Mouse (Mus musculus) frontal cortex, postnatal 10 days (tissue): ENCODE data around the gene Gm10024.
"Not testable (repeated sequence)": the region's sequence is repeated elsewhere in the genome, so short reads cannot be mapped to it uniquely, and the experiment has no call there.

Source experiments
- DNase-seq, 2 experiments: peaks; one replicate each; pipeline ENCODE4 v3.0.0; 2022; ENCODE audit warnings: low spot score in 2 of 2, mixed read lengths in 1 of 2

Gm10024 gene

DNA sequence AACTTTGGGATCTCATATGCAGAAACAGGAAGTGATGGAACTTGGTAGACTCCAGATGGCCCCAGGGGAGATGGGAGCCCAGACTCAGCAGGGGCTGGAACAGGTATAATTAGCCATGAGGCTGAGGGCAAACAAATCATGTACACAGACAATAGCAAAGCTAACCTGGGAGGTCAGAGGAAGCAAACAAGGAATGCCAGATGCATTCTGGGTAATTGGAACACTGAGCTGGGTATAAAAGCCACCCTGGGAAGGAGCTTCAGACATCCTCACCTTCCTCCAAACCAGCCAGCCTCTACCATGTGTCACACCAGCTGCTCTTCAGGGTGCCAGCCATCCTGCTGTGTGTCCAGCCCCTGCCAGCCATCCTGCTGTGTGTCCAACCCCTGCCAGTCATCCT, at the start of gene Gm10024:
Gm10024 (plus strand) TSS at position 301 of the 400 bp plus-strand sequence.
- not testable (repeated sequence) for DNase-seq

DNA sequence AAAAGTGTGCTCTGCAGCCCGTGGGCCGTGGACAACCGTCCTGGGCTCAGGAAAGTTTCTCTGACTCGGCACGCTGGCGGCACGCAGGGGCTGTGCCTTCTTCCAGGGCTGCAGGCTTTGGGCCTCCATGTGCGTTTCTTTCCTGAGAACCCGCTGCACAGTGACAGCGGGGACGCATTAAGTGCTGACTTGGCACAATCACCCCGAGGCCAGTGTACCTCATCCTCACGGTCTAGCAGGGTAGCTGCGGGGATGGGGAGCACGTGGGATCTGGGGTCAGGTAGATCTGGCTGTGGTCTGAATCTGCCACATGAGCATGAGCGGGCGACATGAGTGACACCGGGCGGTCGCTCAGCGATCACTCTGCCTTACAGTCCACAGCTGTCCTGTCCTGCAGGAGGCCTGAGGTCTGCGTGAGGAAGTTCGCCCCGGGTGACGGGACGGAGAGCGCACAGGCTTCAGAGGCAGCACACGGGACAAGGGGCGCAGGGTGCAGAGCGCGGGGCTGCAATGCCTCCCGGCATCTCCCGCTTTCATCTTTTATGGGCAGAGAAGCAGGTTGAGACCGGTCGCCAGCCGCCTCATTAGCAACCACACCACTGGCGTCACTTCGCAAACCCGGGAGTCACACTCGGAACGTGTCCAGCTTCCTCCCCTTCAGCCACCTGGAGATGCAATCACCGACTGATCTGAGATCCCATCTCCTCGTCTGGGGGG, 47.1 kb upstream of the Gm10024 start:
- no peak for DNase-seq

DNA sequence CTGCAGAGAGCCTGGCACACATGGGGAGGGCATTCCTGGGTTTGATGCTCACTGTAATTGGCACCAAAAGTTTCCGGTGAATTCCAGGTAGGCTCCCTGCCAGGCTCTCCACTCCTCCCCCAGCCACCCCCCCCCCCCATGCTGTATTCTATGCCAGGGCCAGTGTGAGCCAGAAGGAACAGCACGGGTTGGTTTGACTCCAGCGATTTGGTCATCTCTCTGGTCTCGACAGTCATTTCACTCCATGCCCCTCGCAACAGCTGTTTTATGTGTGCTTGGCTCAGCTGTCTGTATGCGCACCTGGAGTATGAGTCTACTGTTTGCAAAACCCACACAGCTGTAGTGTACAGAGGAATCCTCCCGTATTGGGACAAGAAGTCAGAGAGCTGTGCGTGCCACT, 44.9 kb upstream of the Gm10024 start:
- DNase-seq = no peak

DNA sequence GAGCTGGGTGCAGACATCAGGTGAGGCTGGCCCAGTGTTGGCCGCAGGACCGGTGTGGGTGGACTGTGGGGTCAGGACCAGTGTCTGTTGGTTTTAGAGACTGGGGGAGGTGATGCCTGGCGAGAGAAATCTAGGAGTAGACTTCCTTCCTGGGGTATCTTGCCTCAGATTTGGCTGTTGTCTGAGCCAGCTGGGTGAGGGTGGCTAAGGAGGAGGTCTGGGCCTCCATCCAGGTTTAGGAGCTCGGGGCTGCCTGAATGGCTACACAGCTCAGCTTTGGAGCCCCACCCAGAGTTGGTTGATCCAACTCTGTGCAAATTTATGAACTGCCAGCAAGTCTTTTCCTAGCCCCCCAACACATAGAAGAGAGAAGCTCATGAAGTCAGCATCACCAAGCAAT, 43.9 kb upstream of the Gm10024 start:
- DNase-seq = no peak

DNA sequence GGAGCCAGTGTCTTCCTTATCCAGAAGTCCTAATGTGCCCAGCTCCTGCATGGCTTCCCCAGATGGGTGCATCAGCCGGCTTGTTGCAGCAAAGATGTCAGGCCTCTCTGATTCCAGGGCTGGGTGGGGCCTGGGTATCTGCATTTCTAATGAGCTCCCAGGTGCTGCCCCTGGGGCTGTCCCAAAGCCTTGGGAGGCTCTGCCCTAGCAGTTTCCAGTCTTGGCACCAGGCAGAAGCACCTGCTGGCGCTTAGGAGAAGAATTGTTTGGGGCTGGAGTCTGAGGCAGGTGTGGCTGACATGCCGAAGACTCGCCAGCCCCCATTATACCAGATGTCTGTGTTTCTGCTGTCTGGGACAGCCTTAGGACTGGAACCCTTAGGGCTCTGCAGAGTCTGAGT, 40.5 kb upstream of the Gm10024 start:
- DNase-seq = no peak

DNA sequence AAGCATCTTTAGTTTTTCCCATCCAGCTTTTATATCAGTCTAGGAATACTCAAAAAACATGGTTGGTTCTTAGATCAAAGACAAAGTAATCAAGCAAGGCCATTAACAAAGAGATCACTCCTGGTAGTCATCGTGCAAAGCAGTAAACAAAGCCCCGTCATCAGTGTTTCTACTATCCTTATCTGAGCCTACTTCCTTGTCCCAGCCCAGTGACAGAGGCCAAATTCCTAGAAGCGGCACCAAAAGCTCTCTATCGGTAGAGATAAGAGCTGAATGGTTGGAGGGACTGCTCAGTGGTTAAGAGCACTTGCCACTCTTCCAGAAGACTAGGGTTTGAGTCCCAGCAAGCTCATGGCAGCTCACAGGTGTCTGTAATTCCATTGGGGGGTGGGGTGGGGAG, 39.7 kb upstream of the Gm10024 start:
- DNase-seq = no peak

DNA sequence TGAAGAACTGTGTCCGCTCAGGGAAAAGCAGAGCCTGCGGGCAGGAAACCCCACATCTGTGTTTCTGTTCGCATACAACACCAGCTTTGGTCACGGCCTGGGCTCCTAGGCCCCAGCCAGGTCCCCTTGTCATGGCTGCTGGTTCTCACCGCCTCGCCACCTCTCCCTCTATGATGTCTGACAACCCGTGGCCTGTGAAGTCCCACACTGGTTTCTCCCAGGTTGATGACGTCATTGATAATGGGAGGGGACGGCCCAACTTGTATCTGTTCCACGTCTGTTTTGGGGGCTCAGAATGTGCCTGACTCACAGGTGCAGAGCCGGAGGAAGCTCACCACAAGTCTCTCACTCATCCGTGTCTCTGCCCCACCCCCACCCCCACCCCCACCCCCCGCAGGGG, 37.5 kb upstream of the Gm10024 start:
- no peak for DNase-seq

DNA sequence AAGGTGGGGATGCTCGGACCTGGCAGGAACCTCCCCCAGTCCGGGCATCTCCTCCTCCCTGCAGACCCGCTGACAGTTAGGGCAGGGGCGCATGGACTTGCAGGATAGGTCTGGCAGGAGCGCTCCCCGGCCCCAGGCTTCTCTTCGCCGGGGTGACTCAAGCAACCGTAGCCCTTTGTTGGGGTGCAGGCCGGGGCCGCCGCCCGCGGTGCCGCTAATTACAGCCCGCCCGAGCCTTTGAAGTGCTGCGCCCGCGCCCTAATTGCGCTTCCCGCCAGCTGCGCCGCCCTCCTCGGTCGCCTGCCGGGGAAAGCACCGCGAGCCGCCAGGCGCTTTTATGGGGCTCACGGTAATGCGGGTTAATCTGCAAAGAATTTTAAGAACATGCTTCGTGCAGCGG, 33.7 kb upstream of the Gm10024 start:
- no peak for DNase-seq

DNA sequence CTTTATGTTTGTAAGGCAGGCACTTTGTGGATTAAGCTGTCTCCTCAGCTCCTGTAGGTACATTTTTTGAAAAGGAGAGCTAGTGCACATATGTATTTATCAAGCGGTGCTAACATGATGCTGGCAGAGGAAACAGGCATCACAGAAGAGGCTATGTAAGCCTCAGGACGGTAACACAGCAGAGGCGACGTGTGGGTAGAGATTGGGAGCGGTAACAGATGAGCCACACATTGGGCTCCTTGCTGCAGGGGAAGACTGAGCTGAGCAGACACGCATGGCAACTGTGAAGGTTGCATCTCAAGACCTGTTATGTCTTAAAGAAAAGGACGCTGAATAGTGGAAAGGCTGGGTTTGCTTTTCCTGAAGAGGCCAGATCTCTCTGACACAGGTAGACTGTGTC, 28.3 kb upstream of the Gm10024 start:
- DNase-seq = no peak

DNA sequence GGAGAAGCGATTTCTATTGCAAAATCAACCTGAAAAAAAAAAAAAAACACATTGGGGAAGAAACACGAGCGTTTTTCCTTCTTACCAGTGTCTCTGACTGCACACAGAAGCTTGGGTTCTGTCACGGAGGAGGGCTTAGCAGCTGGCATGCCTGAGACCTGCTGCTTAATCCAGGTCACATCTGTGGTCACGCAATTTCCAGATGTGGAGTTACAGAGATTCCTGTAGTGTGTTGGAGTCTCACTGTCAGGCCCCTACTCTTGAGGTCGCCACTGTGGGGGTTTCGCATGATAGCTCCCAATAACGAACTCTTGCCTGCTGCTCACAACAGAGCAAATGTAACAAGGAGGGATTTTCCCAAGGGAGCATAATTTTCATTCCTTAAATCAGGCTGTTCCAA, 27.1 kb upstream of the Gm10024 start:
- no peak for DNase-seq

DNA sequence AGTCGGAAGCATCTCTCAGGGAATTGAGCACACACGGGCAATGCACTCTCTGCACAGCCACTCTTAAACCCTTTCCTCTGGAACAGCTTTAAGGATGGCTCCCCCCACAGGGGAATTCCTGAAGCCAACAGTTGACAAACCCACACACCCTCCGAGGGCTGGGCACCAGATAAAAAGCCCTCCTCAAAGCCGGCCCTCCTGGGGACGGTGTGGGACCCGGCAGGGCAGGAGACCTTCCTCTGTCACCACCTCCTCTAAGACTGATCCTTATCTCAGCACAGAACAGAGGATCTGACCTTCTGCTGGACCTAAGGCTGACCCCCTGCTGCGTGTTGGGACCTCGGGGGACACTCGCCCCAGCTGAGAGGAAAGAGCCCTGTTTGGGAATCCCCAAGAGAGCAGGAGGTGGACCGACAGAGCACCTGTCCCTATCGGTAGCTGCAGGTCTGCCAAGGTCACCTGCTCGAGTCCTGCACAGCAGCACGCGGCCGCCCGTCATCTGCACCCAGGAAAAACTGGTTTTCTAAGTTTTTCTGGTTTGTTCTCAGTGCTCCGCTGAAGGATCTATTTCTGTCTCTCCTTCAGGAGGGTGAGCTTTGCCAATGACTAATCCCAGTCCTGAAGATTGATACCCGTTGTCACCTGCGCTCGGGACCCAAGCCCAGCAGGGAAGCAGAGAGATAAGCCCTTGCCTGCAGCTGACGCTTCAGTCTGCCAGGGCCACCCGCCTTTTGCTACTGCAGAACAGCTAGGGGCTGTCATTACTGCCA, 25.2 kb upstream of the Gm10024 start, which contains the start of gene Tspear:
Tspear (plus strand) TSS at position 675 of the 770 bp plus-strand sequence.
- DNase-seq = no peak

DNA sequence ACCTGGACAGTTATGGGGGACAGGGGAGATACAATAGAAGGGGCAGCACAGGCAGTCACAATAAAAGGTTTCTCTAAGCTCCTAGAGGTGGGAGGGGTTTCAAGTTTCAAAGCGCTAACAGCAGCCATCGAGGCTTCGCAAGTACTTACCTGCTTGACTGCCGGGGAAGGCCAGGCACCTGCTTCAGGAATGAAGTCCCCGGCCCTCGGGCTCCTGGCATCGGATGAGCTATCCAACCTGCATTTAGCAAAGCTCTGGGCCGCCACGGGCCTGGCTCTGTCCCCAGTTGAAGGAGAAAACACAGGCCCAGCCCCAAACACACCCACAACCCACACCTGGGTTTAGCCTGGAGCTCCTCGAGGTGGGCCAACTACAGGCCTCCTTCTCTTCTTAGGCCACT, 24.2 kb upstream of the Gm10024 start:
- DNase-seq = no peak

DNA sequence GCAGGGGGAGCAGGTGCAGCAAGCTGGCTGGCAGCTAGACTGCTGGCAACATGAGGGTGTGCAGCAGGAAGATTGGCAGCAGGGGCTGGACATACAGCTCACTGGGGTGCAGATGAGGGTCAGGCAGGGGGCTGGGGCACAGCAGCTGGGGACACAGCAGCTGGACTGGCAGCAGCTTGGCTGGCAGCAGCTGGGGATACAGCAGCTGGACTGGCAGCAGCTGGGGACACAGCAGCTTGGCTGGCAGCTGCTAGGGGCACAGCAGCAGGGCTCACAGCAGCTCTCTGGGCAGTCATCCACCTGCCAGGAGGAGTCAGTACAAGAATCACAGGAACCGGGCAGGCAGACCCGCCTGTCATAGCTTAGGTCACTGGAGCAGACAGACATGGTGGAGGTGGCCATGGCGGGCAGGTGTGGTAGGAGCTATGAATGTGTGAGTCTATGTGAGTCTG, 20.9 kb upstream of the Gm10024 start, which contains the start of gene Gm19402:
Gm19402 (minus strand) TSS at position 402 of the 452 bp plus-strand sequence.
- not testable (repeated sequence) for DNase-seq

DNA sequence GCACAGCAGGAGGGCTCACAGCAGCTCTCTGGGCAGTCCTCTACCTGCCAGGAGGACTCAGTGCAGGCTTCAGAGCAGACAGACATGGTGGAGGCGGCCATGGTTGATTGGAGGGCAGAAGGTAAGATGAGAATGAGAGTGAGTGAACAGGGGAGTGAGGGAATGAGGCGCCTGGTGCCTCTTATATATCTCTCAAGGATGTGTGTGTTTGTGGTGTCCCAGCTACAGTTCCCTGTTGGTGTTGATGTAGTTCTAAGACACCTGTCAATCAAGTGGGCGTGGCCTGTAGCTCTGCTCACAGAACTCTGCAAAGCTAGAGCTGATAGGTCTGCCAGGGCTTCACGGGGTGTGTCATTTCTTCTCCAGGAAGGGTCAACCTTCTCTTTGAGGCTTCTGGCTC, 14.1 kb upstream of the Gm10024 start, which contains the start of gene Gm9508:
Gm9508 (minus strand) TSS at position 101 of the 400 bp plus-strand sequence.
- DNase-seq = no peak

DNA sequence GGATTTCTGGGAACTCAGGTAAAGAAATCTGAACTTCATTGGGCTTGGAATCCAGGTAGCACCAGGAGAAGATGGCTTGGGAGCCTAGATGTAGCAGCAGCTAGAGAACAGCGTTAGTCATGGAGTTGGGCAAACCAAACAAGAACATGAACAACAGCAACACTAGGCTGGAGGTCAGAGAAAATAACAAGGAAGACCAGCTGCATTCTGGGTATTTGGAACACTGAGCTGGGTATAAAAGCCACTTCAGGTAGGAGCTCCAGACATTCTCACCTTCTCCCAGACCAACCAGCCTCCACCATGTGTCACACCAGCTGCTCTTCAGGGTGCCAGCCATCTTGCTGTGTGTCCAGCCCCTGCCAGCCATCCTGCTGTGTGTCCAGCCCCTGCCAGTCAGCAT, 4.9 kb upstream of the Gm10024 start, which contains the start of gene Gm10272:
Gm10272 (plus strand) TSS at position 301 of the 400 bp plus-strand sequence.
- no peak for DNase-seq

DNA sequence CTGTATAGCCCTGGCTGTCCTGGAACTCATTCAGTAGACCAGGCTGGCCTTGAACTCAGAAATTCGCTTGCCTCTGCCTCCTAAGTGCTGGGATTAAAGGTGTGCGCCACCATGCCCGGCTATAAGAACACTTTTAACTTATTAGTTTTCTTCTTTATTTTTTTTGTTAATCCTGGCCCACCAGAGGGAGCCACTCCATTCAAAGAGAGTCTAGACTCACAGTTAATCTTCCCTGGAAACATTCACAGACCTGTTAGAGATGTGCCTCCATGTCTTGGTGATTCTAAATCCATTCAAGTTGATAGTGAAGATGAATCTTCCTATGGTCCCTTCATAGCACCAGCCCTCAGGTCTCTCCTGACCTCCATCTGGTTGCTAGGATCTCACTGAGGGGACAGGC, 1.4 kb upstream of the Gm10024 start:
- no peak for DNase-seq

DNA sequence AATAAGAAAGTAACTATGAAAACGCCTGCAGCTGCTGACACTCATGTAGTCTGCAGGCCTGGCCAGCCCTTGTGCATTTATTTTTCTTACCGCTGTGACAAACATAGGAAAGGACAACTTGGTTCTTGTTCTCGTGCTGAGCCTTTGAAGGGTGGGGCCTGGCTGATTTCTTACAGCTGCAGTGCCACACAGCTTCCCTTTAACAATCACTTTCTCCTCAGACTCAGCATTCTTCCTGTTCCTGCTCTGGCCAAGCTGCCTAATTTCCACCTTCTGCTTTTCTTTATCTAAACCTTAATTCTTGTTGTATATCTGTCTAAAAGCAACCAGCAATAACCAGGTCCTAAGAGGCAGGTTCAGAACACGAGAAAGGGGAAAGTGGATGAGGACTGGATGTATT, 2.5 kb downstream of the Gm10024 start:
- DNase-seq = no peak

DNA sequence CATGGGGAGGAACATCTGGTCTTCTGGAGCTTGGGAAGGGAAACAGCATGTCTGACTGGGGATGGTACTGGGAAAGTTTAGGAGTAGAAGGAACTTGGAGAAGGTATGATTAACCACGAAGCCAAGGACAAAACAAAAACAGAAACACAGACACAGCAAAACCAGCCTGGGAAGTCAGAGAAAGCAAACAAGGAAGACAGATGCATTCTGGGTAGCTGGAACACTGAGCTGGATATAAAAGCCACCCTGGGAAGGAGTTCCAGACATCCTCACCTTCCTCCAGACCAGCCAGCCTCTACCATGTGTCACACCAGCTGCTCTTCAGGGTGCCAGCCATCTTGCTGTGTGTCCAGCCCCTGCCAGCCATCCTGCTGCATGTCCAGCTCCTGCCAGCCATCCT, 4.2 kb downstream of the Gm10024 start, which contains the start of gene Gm10142:
Gm10142 (plus strand) TSS at position 301 of the 400 bp plus-strand sequence.
- DNase-seq = no peak

DNA sequence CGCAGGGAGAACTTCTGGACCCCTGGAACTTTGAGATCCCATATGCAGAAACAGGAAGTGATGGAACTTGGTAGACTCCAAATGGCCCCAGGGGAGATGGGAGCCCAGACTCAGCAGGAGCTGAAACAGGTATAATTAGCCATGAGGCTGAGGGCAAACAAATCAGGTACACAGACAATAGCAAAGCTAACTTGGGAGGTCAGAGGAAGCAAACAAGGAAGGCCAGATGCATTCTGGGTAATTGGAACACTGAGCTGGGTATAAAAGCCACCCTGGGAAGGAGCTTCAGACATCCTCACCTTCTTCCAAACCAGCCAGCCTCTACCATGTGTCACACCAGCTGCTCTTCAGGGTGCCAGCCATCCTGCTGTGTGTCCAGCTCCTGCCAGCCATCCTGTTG, 9.0 kb downstream of the Gm10024 start, which contains the start of gene Krtap12-1:
Krtap12-1 (plus strand) TSS at position 301 of the 400 bp plus-strand sequence.
- DNase-seq = not testable (repeated sequence)

DNA sequence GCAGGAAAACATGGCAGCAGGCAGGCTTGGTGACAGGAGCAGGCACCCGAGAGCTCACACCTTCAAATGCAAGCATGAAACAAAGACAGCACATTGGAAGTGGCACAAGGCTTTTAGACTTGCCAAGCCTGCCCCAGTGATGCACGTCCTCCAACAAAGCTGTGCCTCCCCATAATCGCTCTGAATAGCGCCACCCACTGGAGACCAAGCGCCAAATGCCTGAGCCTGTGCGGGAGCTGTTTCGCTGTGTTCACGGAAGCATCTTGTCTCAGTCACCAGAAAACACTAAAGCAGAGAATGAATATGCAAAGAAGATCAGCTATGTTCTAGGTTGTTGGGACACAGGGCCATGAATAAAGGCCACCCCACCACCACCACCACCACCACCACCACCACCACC, 13.6 kb downstream of the Gm10024 start:
- DNase-seq = no peak

DNA sequence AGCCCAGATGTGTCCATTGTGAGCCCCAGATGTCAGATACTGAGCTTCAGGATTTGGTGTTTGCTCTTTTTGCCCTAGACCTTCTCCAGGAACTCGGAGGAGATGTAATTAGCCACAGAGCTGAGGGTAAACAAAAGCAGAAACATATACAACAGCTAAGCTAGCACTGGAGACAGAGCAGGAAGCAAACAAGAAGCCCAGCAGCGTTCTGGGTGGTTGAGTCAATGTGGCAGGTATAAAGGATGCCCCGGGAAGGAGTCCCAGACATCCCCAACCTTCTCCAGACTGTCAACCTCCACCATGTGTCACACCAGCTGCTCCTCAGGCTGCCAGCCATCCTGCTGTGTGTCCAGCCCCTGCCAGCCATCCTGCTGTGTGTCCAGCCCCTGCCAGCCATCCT, 14.9 kb downstream of the Gm10024 start, which contains the start of gene Gm10100:
Gm10100 (plus strand) TSS at position 301 of the 400 bp plus-strand sequence.
- DNase-seq = no peak

DNA sequence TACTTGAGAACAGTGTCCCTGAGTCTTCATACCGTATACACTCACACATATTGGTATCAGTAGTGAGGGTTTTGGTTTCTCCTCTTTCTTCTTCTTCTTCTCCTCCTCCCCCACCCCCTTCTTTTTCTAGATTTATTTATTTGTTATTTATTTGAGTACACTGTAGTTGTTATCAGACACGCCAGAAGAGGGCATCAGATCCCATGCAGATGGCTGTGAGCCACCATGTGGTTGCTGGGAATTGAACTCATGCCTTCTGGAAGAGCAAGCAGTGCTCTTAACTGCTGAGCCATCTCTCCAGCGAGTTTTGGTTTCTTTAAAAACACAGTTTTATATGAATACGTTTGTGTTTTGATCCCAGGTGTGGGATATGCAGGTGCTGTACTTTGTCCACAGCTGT, 17.0 kb downstream of the Gm10024 start:
- DNase-seq = no peak
